Mouse (Mus musculus) hindbrain, postnatal 0 days (tissue): ENCODE measurements around the gene Arhgap29. TPM values are rescaled to one million over a fixed set of nuclear protein-coding genes. Genes with fewer than 3 reads are reported as not detected.

Experiments
- ATAC-seq: fragments of 200-750 bp; cut with Nextera tagmentation; 2 replicates; pipeline ENCODE4 v1.8.0; 2017; ENCODE audit warnings: mild to moderate bottlenecking, moderate TSS enrichment, moderate library complexity
- DNase-seq: peaks from one replicate; pipeline ENCODE4 v3.0.0-alpha.2; 2015; ENCODE audit warnings: low spot score
- H3K27ac ChIP-seq: fragments of 300-500 bp; sonication (generic); 2 replicates; pipeline ENCODE4 v1.5.1; 2014; ENCODE audit warnings: mild to moderate bottlenecking
- H3K27me3 ChIP-seq: fragments of 300-500 bp; sonication (generic); 2 replicates; pipeline ENCODE4 v1.6.1; 2014; ENCODE audit warnings: low read length, mixed read lengths; ENCODE audit not compliant: insufficient read depth
- H3K36me3 ChIP-seq: fragments of 300-500 bp; sonication (generic); 2 replicates; pipeline ENCODE4 v1.6.1; 2014; ENCODE audit warnings: low read length, mixed read lengths; ENCODE audit not compliant: insufficient read depth
- H3K4me1 ChIP-seq: fragments of 300-500 bp; sonication (generic); 2 replicates; pipeline ENCODE4 v1.6.1; 2014; ENCODE audit warnings: antibody characterized with exemption, low read length, mixed read lengths; ENCODE audit not compliant: insufficient read depth
- H3K4me2 ChIP-seq: fragments of 300-500 bp; sonication (generic); 2 replicates; pipeline ENCODE4 v1.6.1; 2014; ENCODE audit warnings: low read depth, mild to moderate bottlenecking, low read length, moderate library complexity, mixed read lengths
- H3K4me3 ChIP-seq: fragments of 300-500 bp; sonication (generic); 2 replicates; pipeline ENCODE4 v1.5.1; 2014; ENCODE audit warnings: low read length
- H3K9ac ChIP-seq: fragments of 300-500 bp; sonication (generic); replicated peaks from 2 replicates; pipeline ENCODE4 v1.6.1; 2014; ENCODE audit warnings: mild to moderate bottlenecking, low read length, moderate library complexity, mixed read lengths
- H3K9me3 ChIP-seq: fragments of 300-500 bp; sonication (generic); 2 replicates; pipeline ENCODE4 v1.6.1; 2016; ENCODE audit warnings: low read length, mixed read lengths
- CTCF ChIP-seq: IDR thresholded peaks from 2 replicates; pipeline ENCODE4 v1.5.1; 2016; ENCODE audit warnings: antibody characterized with exemption, control low read depth, low read depth
- WGBS: fragments of 180-500 bp; shearing (Covaris S2); extraction: QIAGEN DNeasy Blood & Tissue Kit; methylation state at CpG from one replicate; pipeline ENCODE4 v1.1.7; 2014; 5-methylcytosine and 5-hydroxymethylcytosine counted together
- polyA plus RNA-seq: library from polyadenylated mRNA; unstranded; fragments of >200 nt; fragmentation: Nextera tagmentation; extraction: Ambion mirVana; gene quantifications from 2 replicates; pipeline ENCODE4 v1.2.1, GENCODE M21; 2015
- total RNA-seq: library from RNA; depleted of rRNA; stranded (reverse); fragments of >200 nt; gene quantifications from 2 replicates; pipeline ENCODE4 v1.2.3, GENCODE M21; 2014

The Arhgap29 gene
- total and polyA plus RNA-seq, 2 experiments from 2014 or later: 14.8 to 21.8 TPM

GRCm38 (mm10) chr3:121953433-121954161, 1.3 kb downstream of the Arhgap29 start:
- Histone ChIP-seq H3K27ac (no peak overlapping the region), H3K9ac (peak overlapping the region; percentile 47), H3K4me2 (peak overlapping the region; percentile 63), H3K27me3 (no peaks in the 10 kb centered on the region; the same call in 1 of the 2 replicates), H3K36me3 (no peaks in the 10 kb centered on the region), H3K4me3 (peak overlapping the region; percentile 52), H3K9me3 (no peaks in the 10 kb centered on the region), H3K4me1 (no peaks in the 10 kb centered on the region)
- DNase-seq: peak; percentile 4
- WGBS: under 1% methylated on average over 48 of the region's 53 CpGs
- no peak; the same call in 1 of the 2 replicates for ATAC-seq
- peak; percentile 12; the same call in 1 of the 2 replicates for TF ChIP-seq CTCF

- ATAC-seq (no peak), DNase-seq (no peak)
- no peak for TF ChIP-seq CTCF
- 52% methylated on average over 2 of the region's 2 CpGs for WGBS
- no peak overlapping the region for H3K9ac ChIP-seq
- no peak overlapping the region for H3K4me3 ChIP-seq
- H3K4me2 ChIP-seq: peak overlapping the region; percentile 63; the same call in 1 of the 2 replicates
- H3K27ac ChIP-seq: no peak overlapping the region
- H3K9me3 ChIP-seq: no peaks in the 10 kb centered on the region
- no peaks in the 10 kb centered on the region for H3K4me1 ChIP-seq
- H3K27me3 ChIP-seq: no peaks in the 10 kb centered on the region; the same call in 1 of the 2 replicates
- no peaks in the 10 kb centered on the region for H3K36me3 ChIP-seq
These were observed 2.1 kb downstream of the Arhgap29 start for GRCm38 (mm10) chr3:121954421-121954820.

DNA sequence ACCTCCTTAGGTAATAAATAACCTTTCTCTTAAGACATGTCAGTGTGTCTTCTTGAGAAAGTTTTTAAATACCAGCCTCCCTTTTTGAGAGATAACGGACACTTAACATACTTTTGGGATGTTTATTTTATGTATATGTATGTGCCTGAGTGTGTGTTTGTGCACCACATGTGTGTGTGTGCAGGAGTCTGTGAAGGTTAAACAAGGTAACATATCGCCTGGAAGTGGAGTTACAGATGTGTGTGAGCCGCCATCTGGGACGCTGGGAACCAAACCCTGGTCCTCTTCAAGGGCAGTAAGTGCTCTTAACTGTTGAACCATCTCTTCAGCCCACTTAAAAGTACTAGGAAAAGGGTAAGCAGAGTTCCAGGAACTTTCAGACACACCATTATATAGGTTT, 3.2 kb downstream of the Arhgap29 start:
- 96% methylated on average over 4 of the region's 4 CpGs for WGBS
- no peak overlapping the region for H3K9ac ChIP-seq
- H3K36me3 ChIP-seq: no peaks in the 10 kb centered on the region
- no peak overlapping the region for H3K4me3 ChIP-seq
- no peaks in the 10 kb centered on the region for H3K4me1 ChIP-seq
- no peak for DNase-seq
- TF ChIP-seq CTCF: no peak
- no peaks in the 10 kb centered on the region for H3K9me3 ChIP-seq
- no peak overlapping the region for H3K4me2 ChIP-seq
- no peak overlapping the region for H3K27ac ChIP-seq
- H3K27me3 ChIP-seq: no peaks in the 10 kb centered on the region; the same call in 1 of the 2 replicates
- no peak for ATAC-seq

- Histone ChIP-seq H3K9ac (no peak overlapping the region), H3K4me3 (no peak overlapping the region), H3K27me3 (no peaks in the 10 kb centered on the region; the same call in 1 of the 2 replicates), H3K9me3 (no peaks in the 10 kb centered on the region), H3K27ac (no peak overlapping the region), H3K4me1 (no peaks in the 10 kb centered on the region), H3K4me2 (no peak overlapping the region), H3K36me3 (no peaks in the 10 kb centered on the region)
- ATAC-seq: no peak
- DNase-seq: no peak
- TF ChIP-seq CTCF: no peak
- WGBS: 84% methylated on average over 7 of the region's 7 CpGs
These were observed 4.4 kb downstream of the Arhgap29 start for GRCm38 (mm10) chr3:121956789-121957188.

DNA sequence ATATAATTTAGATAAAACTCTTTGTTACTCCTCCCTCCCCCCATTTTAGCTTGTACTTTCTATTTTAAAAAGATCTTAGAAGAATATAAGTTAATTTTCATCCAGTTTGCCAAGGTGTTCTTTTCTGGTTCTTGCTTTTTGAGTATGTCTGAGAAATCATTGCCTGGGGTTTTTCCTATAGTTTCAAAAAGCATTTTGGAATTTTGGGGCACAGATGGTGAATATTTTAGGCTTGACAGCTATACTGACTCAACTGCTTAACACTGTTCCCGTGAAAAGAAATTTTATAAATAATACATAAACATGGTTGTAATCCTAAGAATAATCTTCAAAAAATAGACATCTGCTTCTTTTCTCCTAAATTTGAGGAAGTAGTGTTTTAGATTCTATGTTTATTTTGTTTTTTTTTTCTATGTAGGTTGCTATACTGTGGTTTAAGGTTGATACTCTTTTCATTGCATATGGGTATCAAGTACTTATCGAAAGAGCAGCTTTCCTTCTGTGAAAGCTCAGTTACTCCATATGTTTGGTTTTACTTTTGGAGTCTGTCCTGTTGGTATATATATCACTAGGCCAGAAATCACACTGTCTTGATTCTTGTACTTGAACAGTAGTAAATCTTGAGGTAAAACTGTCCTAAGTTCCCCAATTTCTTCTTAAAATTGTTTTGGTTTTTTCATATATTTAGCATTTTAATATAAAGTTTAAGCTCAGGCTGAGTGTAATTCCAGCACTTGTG, 5.4 kb downstream of the Arhgap29 start:
- Histone ChIP-seq H3K9me3 (no peaks in the 10 kb centered on the region), H3K27ac (no peak overlapping the region), H3K4me1 (no peaks in the 10 kb centered on the region), H3K4me3 (no peak overlapping the region), H3K9ac (no peak overlapping the region), H3K36me3 (no peaks in the 10 kb centered on the region), H3K4me2 (no peak overlapping the region), H3K27me3 (no peaks in the 10 kb centered on the region; the same call in 1 of the 2 replicates)
- DNase-seq: no peak
- TF ChIP-seq CTCF: no peak
- ATAC-seq: no peak
- whole genome bisulfite sequencing: 92% methylated on average over 2 of the region's 2 CpGs

DNA sequence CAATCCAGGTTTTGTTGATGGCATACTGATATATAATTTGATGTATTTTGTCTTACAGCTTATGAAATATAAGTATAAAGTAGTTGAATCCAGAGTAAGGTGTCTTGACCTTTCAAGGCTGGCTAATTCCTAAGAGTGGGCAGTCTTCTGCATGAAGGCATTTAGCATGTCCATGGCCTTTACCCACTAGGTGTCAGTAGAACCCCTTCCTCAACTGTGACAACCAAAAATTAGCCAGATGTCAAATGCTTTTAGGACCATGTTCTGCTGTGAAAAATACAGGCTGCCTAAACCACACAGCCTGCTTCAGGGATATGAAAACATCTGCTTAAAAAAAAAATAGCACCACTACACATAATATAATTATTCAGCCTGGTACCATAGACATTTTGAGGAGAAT, 11.8 kb downstream of the Arhgap29 start:
- Histone ChIP-seq H3K9ac (no peak overlapping the region), H3K4me2 (no peak overlapping the region), H3K27me3 (no peaks in the 10 kb centered on the region), H3K4me1 (no peaks in the 10 kb centered on the region), H3K27ac (no peak overlapping the region), H3K4me3 (no peak overlapping the region), H3K36me3 (no peaks in the 10 kb centered on the region), H3K9me3 (no peaks in the 10 kb centered on the region)
- peak; percentile 86 for DNase-seq
- no peak for ATAC-seq
- TF ChIP-seq CTCF: peak; percentile 91
